Mouse (Mus musculus): ENCODE results near the gene Gm21985.
A peak's percentile ranks its signal among the peaks of the same experiment; 100 is the strongest.

Gm21985 gene

DNA sequence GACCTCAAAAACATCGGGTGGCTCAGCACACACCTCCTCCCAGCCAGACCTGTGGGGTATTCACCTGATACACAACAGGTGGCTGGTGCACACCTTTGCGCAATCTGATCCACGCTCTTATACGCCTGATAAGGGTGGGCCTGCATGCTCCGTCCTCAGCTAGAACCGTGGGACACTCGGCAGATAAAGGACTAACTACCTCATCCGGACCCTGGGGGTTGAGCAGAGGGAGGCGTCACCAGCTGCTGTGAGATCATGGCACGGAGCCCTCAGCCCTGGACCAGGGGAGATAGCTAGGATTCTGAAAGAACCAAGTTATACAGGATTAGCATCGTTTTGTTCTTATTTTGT, at the start of gene Gm21985:
Gene Gm21985 (plus strand): TSS at position 73 of the 351 bp plus-strand sequence.
- DNase-seq: peak in 1 of 2 experiments; percentile 65

DNA sequence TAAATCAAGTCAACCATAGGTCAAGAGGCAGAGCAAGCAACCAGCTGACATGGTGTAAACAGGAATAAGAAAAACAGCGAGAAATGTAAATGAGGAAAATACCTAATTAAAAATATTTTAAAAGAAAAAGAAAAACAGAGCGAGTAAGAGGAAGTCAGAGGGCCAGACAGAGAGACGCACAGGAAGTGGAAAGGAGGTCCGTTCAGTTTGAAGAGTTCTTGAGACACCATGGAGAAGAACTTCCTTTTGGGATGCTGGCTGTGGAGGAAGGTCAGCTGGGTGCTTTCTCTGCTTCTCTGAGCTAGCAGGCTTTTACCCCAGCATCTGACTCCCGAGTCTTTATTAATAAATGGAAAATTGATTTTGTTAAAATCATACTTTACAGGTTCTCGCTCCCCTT, 48.5 kb upstream of the Gm21985 start:
- DNase-seq: no peak

DNA sequence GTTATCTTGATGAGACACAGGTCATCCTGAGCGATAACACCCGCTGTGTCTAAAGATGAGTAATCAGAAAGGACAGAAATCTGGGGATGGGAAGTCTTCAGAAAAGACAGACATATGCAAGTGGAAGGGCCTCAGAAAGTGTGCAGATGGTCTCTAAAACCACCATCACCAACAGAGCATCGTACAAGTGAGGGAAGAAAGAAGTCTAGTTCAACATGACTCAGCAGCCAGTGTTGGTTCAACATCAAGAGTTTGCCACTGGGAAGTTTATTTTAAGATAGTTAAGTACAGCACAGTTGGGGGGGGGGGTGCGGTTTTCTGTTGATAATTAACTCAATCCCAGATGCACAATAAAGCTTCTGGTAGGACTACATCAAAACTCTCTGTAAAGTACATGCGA, 45.2 kb upstream of the Gm21985 start:
- DNase-seq: no peak

DNA sequence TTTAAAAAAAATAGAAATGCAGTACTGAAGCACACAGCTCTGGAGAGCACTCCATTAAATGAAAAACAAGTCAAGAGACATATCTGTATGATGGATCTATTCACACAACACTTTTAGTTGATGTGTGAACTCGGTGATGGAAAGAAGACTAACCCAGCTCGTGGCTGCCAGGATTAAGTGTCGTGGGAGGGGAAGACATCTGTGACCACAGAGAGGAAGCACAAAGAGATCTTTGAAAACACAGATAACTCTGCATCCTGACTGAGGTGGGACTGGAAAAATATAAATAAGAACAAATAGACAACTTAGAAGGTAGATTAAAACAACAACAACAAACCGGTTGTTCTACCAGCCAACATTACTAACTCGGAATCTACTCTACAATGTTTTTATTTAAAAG, 43.5 kb upstream of the Gm21985 start:
- no peak for DNase-seq

DNA sequence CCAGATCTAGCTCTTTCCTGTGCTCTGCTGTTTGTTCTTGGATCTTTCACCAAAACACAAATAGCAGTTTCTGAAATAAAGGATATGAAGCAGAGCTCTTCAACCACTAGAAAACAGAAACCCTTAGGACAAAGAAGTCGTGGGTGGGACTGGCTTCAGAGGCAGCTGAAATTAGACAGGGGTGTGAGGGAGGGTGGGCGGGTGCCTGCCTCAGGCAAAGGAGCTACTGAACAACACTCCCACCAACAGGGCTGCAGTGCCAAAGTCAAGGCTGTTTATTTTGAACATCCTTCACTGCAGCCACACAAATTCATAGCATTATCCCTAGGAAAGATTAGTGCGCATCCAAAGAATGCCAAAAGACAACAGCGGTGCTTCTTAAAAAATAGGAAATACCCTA, 41.8 kb upstream of the Gm21985 start:
- DNase-seq: no peak

DNA sequence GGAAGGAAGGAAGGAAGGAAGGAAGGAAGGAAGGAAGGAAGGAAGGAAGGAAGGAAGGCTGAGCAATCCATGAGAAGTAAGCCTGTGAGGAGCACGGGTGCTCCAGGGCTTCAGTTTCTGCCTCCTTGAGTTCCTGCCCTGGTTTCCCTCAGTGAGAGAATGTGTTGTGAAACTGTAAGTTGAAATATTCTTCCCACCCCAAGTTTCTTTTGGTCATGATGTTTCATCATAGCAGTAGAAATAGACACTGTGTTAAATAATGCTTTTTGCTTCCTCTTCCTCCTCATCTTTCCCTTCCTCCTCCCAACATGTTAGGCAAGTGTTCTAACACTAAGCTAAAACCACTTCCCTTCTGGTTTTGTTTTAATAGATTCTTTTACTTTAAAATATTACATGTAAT, 33.5 kb upstream of the Gm21985 start:
- no peak for DNase-seq

DNA sequence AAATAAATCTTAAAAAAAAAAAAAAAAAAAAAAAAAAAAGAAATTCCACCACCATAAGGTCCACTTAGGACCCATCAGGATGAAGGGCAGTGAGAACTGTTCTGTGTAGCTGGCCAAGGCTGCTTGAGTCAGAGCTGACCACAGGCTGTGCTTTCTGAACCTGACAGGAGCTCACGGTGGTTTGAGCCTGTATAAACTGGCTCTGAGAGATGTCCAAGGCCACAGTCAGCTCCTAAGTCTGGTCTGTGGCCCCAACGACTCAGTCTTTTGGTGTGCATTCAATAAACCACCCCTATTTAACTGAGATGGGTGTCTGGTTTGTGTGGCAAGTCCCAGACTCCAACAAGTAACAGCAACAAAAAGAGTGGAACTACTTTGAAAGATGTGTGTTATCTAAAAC, 29.5 kb upstream of the Gm21985 start:
- no peak for DNase-seq

DNA sequence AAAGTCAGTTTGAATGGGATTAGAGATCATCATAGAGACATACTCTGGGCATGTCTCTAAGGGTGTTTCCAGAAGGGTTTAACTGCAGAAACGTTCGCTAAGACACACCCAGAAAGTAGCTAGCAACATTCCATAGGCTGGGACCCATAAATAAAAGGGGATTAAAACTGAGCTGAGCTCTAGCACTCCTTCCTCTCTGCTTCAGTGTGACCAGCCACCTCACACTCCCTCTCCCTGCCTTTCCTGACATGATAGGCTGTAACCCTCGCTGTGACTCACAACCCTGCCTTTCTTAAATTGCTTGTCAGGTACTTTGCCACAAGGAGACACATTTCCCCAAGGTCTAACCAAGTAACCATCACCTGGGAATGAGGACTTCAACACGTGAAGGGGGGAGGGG, 28.1 kb upstream of the Gm21985 start:
- DNase-seq: no peak

DNA sequence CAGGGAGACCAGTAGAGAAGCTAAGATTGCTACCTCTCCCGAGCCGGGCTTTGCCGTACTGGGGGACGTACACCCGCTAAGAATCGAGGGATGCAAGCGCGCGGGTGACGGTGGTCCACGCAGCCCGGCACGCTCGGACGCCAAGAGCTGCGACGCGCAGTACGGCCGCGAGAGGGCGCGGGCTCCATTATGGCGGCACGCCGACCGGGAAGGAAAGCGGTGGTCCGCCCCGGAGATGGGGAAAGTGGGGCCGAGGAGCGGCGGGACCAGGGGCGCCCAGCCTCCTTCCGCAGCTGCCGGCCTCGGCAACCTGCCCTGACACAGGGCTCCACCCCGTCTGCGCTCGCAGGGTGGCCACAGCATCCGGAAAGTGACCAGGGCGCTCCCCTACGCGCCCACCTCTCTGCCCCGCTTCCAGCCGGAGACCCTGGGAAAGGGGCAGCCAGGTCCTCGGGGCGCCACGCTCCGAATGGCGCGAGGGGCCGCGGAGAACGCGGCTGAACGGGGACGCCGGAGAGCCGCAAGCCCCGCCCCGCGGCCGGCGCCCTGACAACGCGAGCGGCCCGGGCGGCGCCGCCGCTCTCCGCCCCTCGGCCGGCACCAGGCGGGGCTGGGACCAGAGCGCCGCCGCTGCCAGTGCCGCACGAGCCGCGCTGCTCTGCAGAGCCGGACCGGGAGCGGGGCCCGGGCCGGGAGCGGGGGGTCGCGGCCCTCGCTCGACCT, 26.7 kb upstream of the Gm21985 start, which contains the start of gene Lpcat4:
Gene Lpcat4 (plus strand): TSS at position 257 of the 723 bp plus-strand sequence.
- DNase-seq: peak; percentile 95 to 96

DNA sequence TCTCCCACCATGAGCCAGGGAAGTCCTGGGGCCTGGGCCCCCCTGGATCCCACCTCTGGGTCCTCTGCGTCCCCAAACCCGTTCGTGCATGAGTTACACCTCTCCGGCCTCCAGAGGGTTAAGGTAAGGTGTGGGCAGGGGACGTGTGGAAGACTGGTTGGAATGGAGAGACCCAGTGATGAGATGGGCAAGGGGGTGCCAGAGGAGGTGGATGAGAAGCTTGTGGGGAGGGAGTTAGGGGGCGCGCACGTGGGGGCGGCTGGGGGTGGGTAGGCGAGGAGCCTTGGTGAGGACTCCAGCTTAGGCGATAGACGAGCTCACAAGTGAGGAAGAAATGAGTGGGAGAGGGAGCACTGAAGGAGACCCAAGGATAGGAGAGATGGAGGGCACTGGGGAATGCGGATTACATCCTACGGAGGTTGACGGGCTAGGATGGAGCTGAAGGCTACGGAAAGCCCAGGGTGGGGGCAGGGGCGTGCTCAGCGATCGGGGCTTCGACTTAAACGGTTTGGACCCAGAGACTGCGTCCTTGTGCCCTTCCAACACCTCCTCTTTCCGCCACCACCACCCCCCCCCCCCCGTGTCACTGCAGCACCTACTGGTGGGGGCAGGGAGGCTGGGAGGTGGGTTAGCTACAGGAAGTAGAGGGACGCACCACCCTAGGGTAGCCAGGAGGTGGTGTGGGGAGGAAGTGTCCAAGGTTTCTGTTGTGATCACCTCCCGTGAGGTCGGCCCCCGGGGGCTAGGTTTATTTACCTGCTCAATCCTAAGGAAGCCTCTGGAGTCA, 26.0 kb upstream of the Gm21985 start:
- DNase-seq: peak; percentile 64 to 65

DNA sequence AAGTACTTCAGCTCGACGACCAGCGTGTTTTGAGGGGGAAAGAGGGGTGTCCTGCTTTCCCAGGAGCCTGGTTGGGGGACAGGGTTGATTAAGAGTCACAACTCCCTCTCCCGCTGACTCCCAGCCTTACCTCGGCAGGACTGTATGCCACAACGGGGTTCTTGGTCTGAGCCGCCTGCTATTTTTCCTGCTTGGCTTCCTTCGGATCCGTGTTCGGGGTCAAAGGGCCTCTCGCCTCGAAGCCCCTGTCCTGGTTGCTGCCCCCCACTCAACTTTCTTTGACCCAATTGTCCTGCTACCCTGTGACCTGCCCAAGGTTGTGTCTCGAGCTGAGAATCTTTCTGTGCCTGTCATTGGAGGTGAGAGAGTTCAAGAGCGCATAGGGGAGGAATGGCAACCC, 24.3 kb upstream of the Gm21985 start:
- no peak for DNase-seq

DNA sequence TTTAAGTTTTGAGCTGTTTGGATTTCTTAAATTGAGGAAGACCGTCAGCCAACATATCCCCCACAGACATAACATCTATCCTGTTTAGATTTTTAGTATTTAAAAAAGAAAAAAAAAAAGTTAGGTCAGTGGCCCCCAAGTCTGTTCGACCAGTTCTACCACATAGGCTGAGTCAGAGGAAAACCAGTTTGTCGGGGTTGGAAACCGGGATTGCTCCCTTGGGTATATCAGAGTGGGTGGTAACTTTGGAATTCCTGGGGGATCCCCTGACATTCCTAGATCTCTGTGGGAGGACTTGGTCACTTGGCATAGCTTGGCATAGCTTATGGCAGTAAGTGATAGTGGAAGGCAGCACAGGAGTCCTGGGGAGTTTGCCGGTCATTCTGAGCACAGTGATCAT, 20.8 kb upstream of the Gm21985 start:
- DNase-seq: no peak

DNA sequence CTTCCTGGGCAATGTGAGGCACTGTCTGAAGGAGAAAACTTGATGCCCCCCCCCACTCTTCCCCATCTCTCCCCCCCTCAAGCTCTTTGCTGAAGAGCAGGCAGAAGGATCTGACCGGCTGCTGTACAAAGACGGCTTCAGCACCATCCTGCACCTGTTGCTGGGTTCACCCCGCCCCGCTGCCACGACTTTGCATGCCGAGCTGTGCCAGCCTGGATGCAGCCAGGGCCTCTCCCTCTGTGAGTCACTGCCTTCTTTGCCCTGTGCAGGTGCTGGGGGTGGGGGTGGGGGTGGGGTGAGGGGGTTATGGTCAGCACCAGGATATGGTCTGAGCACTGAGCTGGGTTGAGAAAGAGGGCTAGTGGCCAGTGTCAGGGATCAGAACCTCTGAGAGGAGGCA, 19.9 kb upstream of the Gm21985 start:
- no peak for DNase-seq

DNA sequence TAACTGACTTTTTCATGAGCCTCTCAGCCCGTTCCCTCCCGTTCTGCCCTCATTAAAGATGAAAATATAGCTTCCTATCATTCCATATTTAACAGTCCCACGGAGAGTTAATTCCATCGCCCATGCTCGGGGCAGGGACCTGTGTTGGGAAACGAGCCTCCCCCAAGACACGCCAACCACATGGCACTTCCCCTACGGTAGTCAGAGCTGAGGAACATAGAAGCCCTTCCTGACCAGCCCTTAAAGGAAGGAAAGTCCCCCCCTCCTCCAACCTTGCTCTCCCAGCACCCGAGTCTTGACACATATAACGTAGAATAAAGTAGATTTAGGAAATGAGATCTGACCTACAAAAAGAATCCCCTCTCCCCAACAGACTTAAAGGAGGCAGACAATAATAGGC, 18.8 kb upstream of the Gm21985 start:
- no peak for DNase-seq

DNA sequence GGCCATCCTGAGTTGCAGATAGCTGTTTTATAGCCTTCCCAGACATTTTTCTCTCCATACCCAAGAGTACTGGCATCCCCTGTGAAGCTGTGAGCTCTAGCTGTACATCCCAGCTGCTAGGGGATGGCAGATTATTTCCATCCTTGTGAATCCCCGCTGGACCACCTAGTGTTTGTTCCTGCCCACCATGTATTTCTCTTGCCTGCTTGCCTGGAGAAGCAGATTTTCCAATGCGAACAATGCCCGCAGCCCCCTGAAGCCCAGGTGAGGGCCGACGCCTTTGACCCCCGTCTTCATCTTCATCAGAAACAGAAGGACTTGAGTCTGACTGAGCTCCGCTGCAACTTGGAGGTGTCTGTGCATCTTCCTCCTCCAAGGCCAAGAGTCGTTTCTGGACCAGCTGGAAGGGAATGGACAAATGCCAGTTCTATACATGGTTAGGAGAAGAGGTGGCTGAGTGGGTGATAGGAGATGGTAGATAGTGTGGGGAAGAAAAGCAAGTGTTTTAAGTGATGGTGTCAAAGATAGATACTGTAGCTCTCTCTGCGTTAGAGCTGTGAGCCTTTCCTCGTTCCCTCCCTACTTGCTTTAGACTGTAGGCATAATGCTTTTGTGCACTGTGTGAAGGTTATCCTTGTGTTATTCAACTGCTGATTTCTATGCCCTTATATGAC, 16.2 kb upstream of the Gm21985 start:
- no peak for DNase-seq

DNA sequence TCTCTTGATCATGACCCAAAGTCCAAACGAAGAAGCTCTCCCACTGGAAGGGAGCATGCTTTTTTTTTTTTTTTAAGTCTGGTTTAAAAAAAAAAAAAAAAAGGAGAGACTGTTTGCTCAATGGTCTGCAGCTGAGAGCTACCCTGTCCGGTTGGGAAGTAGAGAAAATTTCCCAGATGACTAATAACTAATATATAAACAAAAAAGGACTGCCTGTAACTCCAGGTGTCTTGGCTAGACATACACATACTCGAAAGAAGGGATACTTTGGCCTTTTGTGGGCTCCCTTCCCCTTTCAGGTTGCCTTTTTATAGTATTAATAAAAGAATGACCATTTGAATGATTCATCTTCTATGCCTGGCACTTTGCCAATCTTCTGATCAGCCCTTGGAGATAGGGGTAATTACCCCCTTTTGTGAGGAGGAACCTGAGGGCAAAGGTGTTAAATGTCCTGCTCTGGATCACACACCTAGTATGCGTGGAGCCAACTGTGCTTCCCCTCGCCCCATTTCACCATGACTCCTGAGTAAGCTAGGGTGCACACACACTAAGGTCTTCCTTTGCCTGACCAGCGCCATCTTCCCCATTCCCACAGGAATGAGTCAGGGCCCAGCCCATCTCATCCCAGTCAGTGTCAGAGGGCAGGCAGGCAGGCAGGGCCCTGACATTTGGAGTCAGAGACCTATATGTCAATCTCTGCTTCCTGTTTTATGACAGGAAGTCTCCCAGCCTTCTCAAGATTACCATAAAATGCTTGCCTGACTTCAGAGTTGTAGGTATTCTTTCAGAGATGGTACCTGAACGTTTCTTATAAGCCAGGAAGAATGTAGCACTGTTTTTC, 11.2 kb upstream of the Gm21985 start:
- DNase-seq: no peak

DNA sequence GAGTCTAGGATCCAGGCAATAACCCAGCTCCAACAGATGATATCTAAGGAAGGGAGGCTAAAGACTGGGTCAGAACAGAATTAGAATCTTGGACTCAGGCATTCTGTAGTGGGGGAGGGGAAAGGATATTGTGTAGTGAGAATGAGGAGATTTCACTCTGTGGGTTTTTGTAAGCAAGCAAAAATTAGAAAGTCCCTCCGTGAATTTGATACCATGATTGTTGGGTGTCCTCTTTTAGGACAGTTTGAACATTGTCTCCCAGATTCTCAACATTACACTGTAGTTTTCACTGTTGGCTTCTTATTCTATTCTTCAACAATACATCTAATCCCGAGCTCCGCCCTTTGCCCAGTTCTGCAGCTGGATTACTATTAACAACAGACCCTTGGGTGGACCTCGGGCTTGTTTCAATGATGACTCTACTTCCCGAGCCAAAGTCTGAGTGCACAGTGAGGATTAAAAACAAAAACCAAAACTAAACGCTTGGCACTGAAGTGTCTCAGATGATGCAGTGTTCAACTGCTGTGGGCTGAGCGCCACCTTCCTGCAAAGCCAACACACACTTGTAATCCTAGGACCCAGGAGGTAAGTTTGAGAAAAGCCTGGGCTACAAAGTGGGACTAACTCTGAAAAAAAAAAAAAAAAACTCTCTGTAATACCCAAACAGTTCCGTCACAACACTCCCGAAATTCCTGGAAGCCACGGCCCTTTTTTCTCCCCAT, 6.7 kb upstream of the Gm21985 start, which contains the start of gene Nutm1:
Gene Nutm1 (minus strand): TSS at position 51 of the 722 bp plus-strand sequence.
- no peak for DNase-seq

DNA sequence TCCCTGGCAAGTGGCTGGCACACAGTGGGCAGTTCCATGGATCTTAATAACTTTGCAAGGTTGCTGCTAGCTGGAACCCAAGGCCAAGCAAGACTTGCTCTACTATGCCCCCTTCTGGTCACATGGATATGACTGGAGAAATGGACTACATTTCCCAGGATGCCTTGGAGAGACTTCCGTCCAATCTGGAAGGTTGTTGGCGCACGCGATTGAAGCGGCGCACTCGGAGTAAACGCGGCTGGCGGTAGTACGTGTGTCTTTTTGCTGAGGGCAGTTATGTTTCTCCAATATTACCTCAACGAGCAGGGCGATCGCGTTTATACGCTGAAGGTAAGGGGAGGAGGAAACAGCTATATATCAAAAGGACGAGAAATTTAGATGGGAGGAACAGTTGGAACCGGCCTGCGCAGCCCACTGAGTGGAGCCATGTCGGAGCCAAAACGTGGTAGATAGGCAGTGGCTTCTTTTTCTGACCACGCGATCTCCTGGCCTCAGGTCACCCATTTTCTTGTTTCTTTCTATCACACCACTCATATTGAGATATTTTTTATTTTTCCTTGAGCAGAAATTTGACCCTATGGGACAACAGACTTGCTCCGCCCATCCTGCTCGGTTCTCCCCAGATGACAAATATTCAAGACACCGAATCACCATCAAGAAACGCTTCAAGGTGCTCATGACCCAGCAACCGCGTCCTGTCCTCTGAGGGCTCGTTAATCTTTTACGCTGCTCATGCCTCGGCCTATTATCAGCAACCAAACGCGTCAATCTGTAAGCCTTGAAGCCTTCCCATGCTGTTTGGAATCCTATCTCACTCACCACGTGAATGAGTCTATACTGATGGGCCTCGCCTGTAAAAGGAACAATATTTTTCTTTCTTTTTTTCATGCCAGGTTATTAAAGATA, 4.1 kb upstream of the Gm21985 start, which contains the start of gene Nop10:
Gene Nop10 (plus strand): TSS at position 179 of the 906 bp plus-strand sequence.
- DNase-seq: peak; percentile 87 to 90

DNA sequence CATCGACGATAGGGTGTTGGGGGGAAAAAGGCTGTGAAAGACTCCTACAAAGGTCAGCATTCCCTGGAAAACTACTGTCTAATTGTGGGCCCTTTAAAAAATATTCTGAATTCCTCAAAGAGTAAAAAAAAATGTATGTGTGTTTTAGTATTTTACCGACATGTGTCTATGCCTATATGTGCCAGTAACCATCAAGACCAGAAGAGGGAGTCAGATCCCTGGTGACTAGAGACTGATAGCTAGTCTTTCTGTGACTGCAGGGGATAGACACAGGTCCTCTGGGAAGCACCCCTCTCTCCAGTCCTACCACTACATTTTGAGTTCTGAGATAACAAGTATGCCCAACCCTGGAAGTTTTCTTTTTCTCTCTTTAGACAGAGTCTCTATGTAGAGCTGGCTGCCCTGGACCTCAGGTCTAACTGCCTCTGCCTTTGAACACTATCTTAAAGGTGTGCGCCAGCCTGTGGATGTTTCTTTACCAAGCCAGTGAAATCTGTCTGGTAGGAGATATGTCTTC, 3.3 kb upstream of the Gm21985 start:
- DNase-seq: no peak

DNA sequence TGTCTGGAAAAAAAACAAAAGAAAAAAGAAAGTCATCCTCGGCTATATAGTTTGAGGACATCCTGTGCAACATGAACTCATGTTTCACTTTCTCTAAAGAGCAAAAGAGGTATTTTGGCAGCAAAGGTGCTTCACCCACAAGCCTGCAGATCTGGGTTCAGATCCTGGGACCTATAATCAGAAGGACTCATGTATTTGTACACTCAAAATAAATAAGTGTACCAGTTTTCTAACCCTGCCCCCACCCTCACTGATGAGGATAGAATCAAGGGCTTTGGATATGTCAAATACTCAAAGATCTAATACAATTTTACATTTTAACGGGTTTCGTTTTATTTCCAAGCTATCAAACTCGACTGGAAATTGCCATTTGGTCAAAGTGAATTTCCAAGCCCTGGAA, 1.8 kb upstream of the Gm21985 start:
- no peak for DNase-seq
